Mouse (Mus musculus): ENCODE measurements around the gene Fignl2. TPM values are rescaled to one million over a fixed set of nuclear protein-coding genes. Genes with fewer than 3 reads are reported as not detected.
A peak's percentile ranks its signal among the peaks of the same experiment; 100 is the strongest.
"Not testable (repeated sequence)": the region's sequence is repeated elsewhere in the genome, so short reads cannot be mapped to it uniquely, and the experiment has no call there.

Gene Fignl2
- 1 to 10 TPM; 1.1 to 1.2 TPM for total RNA-seq (2021)
- long read RNA-seq, experiment 1 = 0 reads
- long read RNA-seq, experiment 2, full-length matches to known transcripts = 1 of 1 reads
- long read RNA-seq, experiment 2, partial matches to known transcripts = 0 of 1 reads
- long read RNA-seq, experiment 2, other reads (novel, unspliced or antisense) = 0 of 1 reads

- DNase-seq = peak in 1 of 2 experiments; percentile 37
Observed at GRCm38 (mm10) chr15:101077813-101078730, at the start of gene Fignl2. Gene Fignl2 (minus strand): TSS chr15:101078567.

GRCm38 (mm10) chr15:101126876-101127544, 48.6 kb upstream of the Fignl2 start:
- DNase-seq = peak; percentile 80 to 84

- no peak for DNase-seq
Observed at GRCm38 (mm10) chr15:101125561-101125960, 47.2 kb upstream of the Fignl2 start.

GRCm38 (mm10) chr15:101123202-101123601, 44.8 kb upstream of the Fignl2 start:
- DNase-seq = peak; percentile 63 to 86

GRCm38 (mm10) chr15:101122290-101122589, 43.9 kb upstream of the Fignl2 start:
- DNase-seq = peak; percentile 55 to 61

GRCm38 (mm10) chr15:101121411-101122289, 43.3 kb upstream of the Fignl2 start:
- no peak for DNase-seq

- peak in 1 of 2 experiments; percentile 72 for DNase-seq
Observed at GRCm38 (mm10) chr15:101118399-101119125, 40.2 kb upstream of the Fignl2 start.

GRCm38 (mm10) chr15:101115511-101116110, 37.2 kb upstream of the Fignl2 start, which contains the start of gene Ankrd33:
Gene Ankrd33 (plus strand): TSS chr15:101115755.
- DNase-seq = no peak

GRCm38 (mm10) chr15:101113778-101114177, 35.4 kb upstream of the Fignl2 start:
- DNase-seq = not testable (repeated sequence)

GRCm38 (mm10) chr15:101113176-101113575, 34.8 kb upstream of the Fignl2 start:
- DNase-seq = peak; percentile 76 to 89

GRCm38 (mm10) chr15:101107906-101108671, 29.7 kb upstream of the Fignl2 start:
- no peak for DNase-seq

- DNase-seq = no peak
Observed at GRCm38 (mm10) chr15:101106011-101106410, 27.6 kb upstream of the Fignl2 start.

- DNase-seq = peak; percentile 84 to 92
Observed at GRCm38 (mm10) chr15:101105496-101105994, 27.2 kb upstream of the Fignl2 start.

GRCm38 (mm10) chr15:101103605-101104304, 25.4 kb upstream of the Fignl2 start:
- no peak for DNase-seq

GRCm38 (mm10) chr15:101100996-101101395, 22.6 kb upstream of the Fignl2 start:
- DNase-seq = no peak

GRCm38 (mm10) chr15:101097985-101098651, 19.8 kb upstream of the Fignl2 start:
- no peak for DNase-seq

GRCm38 (mm10) chr15:101095392-101095791, 17.0 kb upstream of the Fignl2 start:
- no peak for DNase-seq

GRCm38 (mm10) chr15:101094979-101095378, 16.6 kb upstream of the Fignl2 start:
- DNase-seq = no peak
